Mouse (Mus musculus): ENCODE measurements around the gene Ddi2.
"Not testable (repeated sequence)": the region's sequence is repeated elsewhere in the genome, so short reads cannot be mapped to it uniquely, and the experiment has no call there.

Ddi2 gene

GRCm38 (mm10) chr4:141722731-141723672 lies at the start of gene Ddi2:
Ddi2 (minus strand) TSS chr4:141723419.
- DNase-seq (ENCODE audit: low spot score), result peak; percentile 86

GRCm38 (mm10) chr4:141773019-141773418 lies 49.8 kb upstream of the Ddi2 start:
- not testable (repeated sequence) for DNase-seq (ENCODE audit: low spot score)

GRCm38 (mm10) chr4:141771823-141772222 lies 48.6 kb upstream of the Ddi2 start:
- DNase-seq (ENCODE audit: low spot score), result no peak

GRCm38 (mm10) chr4:141769501-141770160 lies 46.4 kb upstream of the Ddi2 start:
- no peak for DNase-seq (ENCODE audit: low spot score)

- DNase-seq (ENCODE audit: low spot score), result no peak
These were observed 44.3 kb upstream of the Ddi2 start for GRCm38 (mm10) chr4:141767353-141768036.

GRCm38 (mm10) chr4:141766668-141767352 lies 43.6 kb upstream of the Ddi2 start:
- no peak for DNase-seq (ENCODE audit: low spot score)

GRCm38 (mm10) chr4:141766316-141766667 lies 43.1 kb upstream of the Ddi2 start:
- no peak for DNase-seq (ENCODE audit: low spot score)

GRCm38 (mm10) chr4:141765008-141765407 lies 41.8 kb upstream of the Ddi2 start:
- no peak for DNase-seq (ENCODE audit: low spot score)

- no peak for DNase-seq (ENCODE audit: low spot score)
These were observed 40.3 kb upstream of the Ddi2 start for GRCm38 (mm10) chr4:141763476-141763875.

- DNase-seq (ENCODE audit: low spot score), result no peak
These were observed 38.9 kb upstream of the Ddi2 start for GRCm38 (mm10) chr4:141762102-141762598.

- DNase-seq (ENCODE audit: low spot score), result no peak
These were observed 37.7 kb upstream of the Ddi2 start for GRCm38 (mm10) chr4:141760942-141761341.

- no peak for DNase-seq (ENCODE audit: low spot score)
These were observed 35.8 kb upstream of the Ddi2 start for GRCm38 (mm10) chr4:141758874-141759542.

GRCm38 (mm10) chr4:141757124-141757523 lies 33.9 kb upstream of the Ddi2 start:
- DNase-seq (ENCODE audit: low spot score), result no peak

- no peak for DNase-seq (ENCODE audit: low spot score)
These were observed 32.2 kb upstream of the Ddi2 start for GRCm38 (mm10) chr4:141755375-141755930.

- DNase-seq (ENCODE audit: low spot score), result no peak
These were observed 28.8 kb upstream of the Ddi2 start for GRCm38 (mm10) chr4:141752076-141752421.

GRCm38 (mm10) chr4:141751419-141752075 lies 28.3 kb upstream of the Ddi2 start:
- no peak for DNase-seq (ENCODE audit: low spot score)

- no peak for DNase-seq (ENCODE audit: low spot score)
These were observed 27.6 kb upstream of the Ddi2 start for GRCm38 (mm10) chr4:141750826-141751225.

GRCm38 (mm10) chr4:141749557-141749956 lies 26.3 kb upstream of the Ddi2 start:
- DNase-seq (ENCODE audit: low spot score), result no peak

- DNase-seq (ENCODE audit: low spot score), result no peak
These were observed 23.5 kb upstream of the Ddi2 start, which contains the start of gene Agmat for GRCm38 (mm10) chr4:141746578-141747346. Agmat (plus strand) TSS chr4:141746672.

GRCm38 (mm10) chr4:141742381-141742780 lies 19.2 kb upstream of the Ddi2 start:
- no peak for DNase-seq (ENCODE audit: low spot score)
